Mouse (Mus musculus) midbrain, embryonic 14.5 days (tissue): ENCODE data around the gene Lrrn4. TPM values are rescaled to one million over a fixed set of nuclear protein-coding genes. Genes with fewer than 3 reads are reported as not detected.

Experiments
- ATAC-seq: fragments of 200-750 bp; cut with Nextera tagmentation; 2 replicates; pipeline ENCODE4 v1.8.0; 2017; ENCODE audit warnings: moderate number of reproducible peaks, moderate library complexity; ENCODE audit not compliant: low FRiP score, low TSS enrichment
- DNase-seq: peaks from one replicate; pipeline ENCODE4 v3.0.0-alpha.2; 2015
- H3K27ac ChIP-seq: fragments of 300-500 bp; sonication (generic); replicated peaks from 2 replicates; pipeline ENCODE4 v1.5.1; 2014; ENCODE audit warnings: mild to moderate bottlenecking, low read depth, low read length, moderate library complexity
- H3K27me3 ChIP-seq: fragments of 300-500 bp; sonication (generic); 2 replicates; pipeline ENCODE4 v1.6.1; 2014; ENCODE audit warnings: low read length, control low read depth, mixed read lengths; ENCODE audit not compliant: control insufficient read depth, insufficient read depth
- H3K36me3 ChIP-seq: fragments of 300-500 bp; sonication (generic); 2 replicates; pipeline ENCODE4 v1.6.1; 2014; ENCODE audit warnings: low read length, control low read depth; ENCODE audit not compliant: control insufficient read depth, insufficient read depth
- H3K4me1 ChIP-seq: fragments of 300-500 bp; sonication (generic); 2 replicates; pipeline ENCODE4 v1.6.1; 2014; ENCODE audit warnings: mild to moderate bottlenecking, antibody characterized with exemption, low read length, control low read depth; ENCODE audit not compliant: control insufficient read depth, insufficient read depth
- H3K4me2 ChIP-seq: fragments of 300-500 bp; sonication (generic); 2 replicates; pipeline ENCODE4 v1.6.1; 2014; ENCODE audit warnings: mild to moderate bottlenecking, low read length, moderate library complexity
- H3K4me3 ChIP-seq: fragments of 300-500 bp; sonication (generic); replicated peaks from 2 replicates; pipeline ENCODE4 v1.5.1; 2014; ENCODE audit warnings: low read depth, low read length
- H3K9ac ChIP-seq: fragments of 300-500 bp; sonication (generic); replicated peaks from 2 replicates; pipeline ENCODE4 v1.6.1; 2014; ENCODE audit warnings: mild to moderate bottlenecking, low read length, moderate library complexity
- H3K9me3 ChIP-seq: fragments of 300-500 bp; sonication (generic); 2 replicates; pipeline ENCODE4 v1.6.1; 2016; ENCODE audit warnings: low read length, control low read depth, mixed read lengths; ENCODE audit not compliant: control insufficient read depth
- WGBS: fragments of 180-500 bp; shearing (Covaris S2); extraction: QIAGEN DNeasy Blood & Tissue Kit; methylation state at CpG from one replicate; pipeline ENCODE4 v1.1.7; 2014; 5-methylcytosine and 5-hydroxymethylcytosine counted together
- polyA plus RNA-seq: library from polyadenylated mRNA; unstranded; fragments of >200 nt; fragmentation: Nextera tagmentation; extraction: Ambion mirVana; gene quantifications from 2 replicates; pipeline ENCODE4 v1.2.1, GENCODE M21; 2014

The Lrrn4 gene
- polyA plus RNA-seq, 1 experiment from 2014 or later = 0.14 TPM

DNA sequence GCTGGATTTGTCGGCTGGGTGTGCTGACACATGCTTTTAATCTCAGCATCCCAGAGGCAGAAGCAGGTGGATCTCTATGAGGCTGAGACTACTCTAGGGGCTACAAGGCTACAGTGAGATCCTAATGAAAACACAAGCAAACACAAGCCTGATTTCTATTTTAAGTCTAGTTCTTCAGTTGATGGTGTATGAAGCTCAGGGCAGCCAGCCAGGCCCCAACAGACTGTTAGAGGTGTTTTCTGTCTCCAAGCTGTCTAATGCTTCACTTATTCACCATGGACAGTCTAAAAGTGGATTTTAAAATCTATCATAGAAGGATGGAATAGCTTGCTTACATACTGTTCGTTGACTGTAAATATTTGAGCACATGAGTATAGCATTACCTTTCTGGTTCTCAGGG lies 19.2 kb downstream of the Lrrn4 start:
- H3K27me3 ChIP-seq = no peaks in the 10 kb centered on the region
- H3K4me3 ChIP-seq = no peak overlapping the region
- ATAC-seq (no peak), DNase-seq (no peak)
- H3K4me1 ChIP-seq = no peaks in the 10 kb centered on the region
- H3K36me3 ChIP-seq = peaks cover 27% of the 10 kb centered on the region
- no peak overlapping the region for H3K4me2 ChIP-seq
- WGBS = 97% methylated on average over 2 of the region's 2 CpGs
- no peak overlapping the region for H3K27ac ChIP-seq
- no peak overlapping the region for H3K9ac ChIP-seq
- H3K9me3 ChIP-seq = no peaks in the 10 kb centered on the region

DNA sequence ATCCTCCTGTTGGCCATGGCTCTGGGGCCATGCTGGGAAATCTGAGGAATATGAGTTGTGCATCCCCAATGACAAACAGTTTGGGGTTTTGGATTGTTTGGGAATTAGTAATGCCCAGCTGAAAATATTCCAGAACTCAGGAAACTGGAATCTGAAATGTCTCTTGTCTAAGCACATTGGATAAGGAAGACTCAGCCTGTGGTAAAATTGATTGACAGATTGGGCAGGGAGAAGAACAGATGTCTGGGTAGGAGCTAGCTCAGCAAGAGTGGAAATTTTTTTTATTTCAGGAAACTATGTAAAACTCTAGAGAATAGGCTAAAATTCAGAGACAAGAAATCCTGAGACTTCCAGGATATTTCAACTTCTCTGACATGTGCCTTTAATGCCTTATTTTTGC lies 20.3 kb downstream of the Lrrn4 start:
- peaks cover 22% of the 10 kb centered on the region for H3K36me3 ChIP-seq

DNA sequence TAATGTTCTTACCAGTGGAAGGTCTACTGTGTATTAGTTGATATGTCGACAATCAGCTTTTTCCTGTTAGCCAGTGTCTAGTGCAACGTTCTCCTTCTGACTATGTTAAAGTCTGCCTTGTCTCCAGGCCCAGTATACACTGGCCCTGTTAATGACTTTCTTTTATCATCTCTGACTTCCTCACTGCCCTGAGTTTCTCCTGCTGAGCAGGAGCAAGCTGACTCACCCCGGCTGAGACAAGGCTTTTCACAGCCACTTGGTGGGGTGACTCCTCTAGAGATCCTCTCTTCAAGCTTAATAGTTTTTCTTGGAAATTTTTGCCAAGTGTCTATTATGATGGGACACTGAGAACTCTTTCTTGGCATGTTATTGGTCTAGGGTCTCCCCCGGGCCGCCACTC lies 24.4 kb downstream of the Lrrn4 start:
- Histone ChIP-seq H3K36me3 (peaks cover 21% of the 10 kb centered on the region), H3K27me3 (no peaks in the 10 kb centered on the region), H3K27ac (no peak overlapping the region), H3K4me1 (no peaks in the 10 kb centered on the region), H3K4me3 (no peak overlapping the region), H3K4me2 (no peak overlapping the region), H3K9ac (no peak overlapping the region), H3K9me3 (no peaks in the 10 kb centered on the region)
- DNase-seq (no peak), ATAC-seq (no peak)
- 90% methylated on average over 5 of the region's 5 CpGs for WGBS

More for the DNA sequence above, 20.3 kb downstream of the Lrrn4 start:
- no peak for ATAC-seq
- no peak overlapping the region for H3K27ac ChIP-seq
- no peak overlapping the region for H3K4me2 ChIP-seq
- no peak overlapping the region for H3K9ac ChIP-seq
- no peak overlapping the region for H3K4me3 ChIP-seq
- H3K27me3 ChIP-seq = no peaks in the 10 kb centered on the region
- H3K4me1 ChIP-seq = no peaks in the 10 kb centered on the region
- DNase-seq = no peak
- H3K9me3 ChIP-seq = no peaks in the 10 kb centered on the region

DNA sequence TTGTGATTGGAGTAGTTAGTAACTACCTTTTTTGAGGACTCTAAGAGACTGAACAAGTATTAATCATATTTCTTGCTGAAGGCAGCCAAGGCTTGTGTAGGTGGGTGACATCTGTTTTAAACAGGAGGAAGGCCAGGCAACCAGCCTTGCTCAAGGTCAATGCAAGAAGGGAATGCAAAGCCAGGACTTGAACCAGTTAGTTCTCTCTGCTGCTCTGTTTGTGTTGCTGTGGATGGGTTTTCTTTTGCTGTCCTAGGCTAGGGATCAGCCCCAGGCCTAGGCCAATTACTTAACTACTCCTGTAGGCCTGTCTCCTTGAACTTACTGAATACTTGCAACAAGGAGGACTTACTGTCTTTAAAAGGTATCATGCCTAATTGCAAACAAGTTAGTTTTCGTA lies 27.6 kb downstream of the Lrrn4 start:
- no peak overlapping the region for H3K4me2 ChIP-seq
- peaks cover 25% of the 10 kb centered on the region for H3K36me3 ChIP-seq
- no peaks in the 10 kb centered on the region for H3K9me3 ChIP-seq
- DNase-seq (no peak), ATAC-seq (no peak)
- no peak overlapping the region for H3K27ac ChIP-seq
- no peaks in the 10 kb centered on the region for H3K27me3 ChIP-seq
- 93% methylated on average over 1 of the region's 1 CpGs for WGBS
- no peak overlapping the region for H3K4me3 ChIP-seq
- H3K9ac ChIP-seq = no peak overlapping the region
- peaks cover 5% of the 10 kb centered on the region for H3K4me1 ChIP-seq

DNA sequence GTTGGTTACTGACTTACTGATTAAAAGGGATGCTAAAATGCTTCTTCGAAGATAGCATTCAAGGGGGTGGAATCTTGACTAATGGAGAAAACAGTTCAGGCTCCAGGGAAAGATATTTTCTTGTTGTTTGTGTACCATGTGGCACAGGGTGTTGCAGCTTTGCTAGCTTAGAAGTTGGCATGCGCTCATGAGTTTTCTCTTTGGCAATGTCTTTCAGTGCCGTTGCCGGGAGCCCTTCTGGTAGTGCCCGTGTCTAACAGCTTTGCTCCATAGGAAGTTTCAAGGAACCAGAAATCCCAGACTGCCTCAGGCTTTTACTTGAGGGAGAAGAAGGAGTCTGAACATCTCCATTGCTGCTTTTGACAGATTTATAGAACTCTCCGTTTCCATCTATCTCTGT lies 31.6 kb downstream of the Lrrn4 start:
- peaks cover 20% of the 10 kb centered on the region for H3K36me3 ChIP-seq
- H3K27ac ChIP-seq = no peak overlapping the region
- no peak overlapping the region for H3K4me2 ChIP-seq
- H3K9me3 ChIP-seq = no peaks in the 10 kb centered on the region
- peaks cover 15% of the 10 kb centered on the region for H3K4me1 ChIP-seq
- ATAC-seq = no peak
- H3K9ac ChIP-seq = no peak overlapping the region
- no peaks in the 10 kb centered on the region for H3K27me3 ChIP-seq
- DNase-seq = no peak
- 95% methylated on average over 6 of the region's 6 CpGs for WGBS
- no peak overlapping the region for H3K4me3 ChIP-seq

DNA sequence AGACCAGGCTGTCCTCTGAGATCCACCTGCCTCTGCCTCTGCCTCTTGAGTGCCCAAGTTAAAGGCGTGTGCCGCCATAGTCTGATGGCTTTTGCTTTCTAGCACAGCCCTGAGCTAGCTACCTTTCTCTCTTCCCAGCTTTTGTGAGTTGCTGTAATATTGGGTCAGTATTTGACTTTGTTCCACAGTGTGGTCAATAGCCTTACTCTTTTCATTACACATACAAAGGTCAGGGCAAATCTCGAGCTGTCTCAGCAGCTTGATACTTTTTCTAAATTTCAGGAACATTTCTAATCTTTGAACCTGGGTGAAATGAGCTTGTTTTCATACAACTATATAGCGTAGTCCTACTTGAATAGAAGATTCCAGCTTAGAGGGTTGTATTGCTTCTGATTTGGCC lies 32.3 kb downstream of the Lrrn4 start:
- no peak for DNase-seq
- Histone ChIP-seq H3K9me3 (no peaks in the 10 kb centered on the region), H3K27ac (no peak overlapping the region), H3K4me3 (no peak overlapping the region), H3K27me3 (no peaks in the 10 kb centered on the region), H3K36me3 (peaks cover 19% of the 10 kb centered on the region), H3K4me2 (peak overlapping the region; percentile 81), H3K4me1 (peaks cover 15% of the 10 kb centered on the region), H3K9ac (no peak overlapping the region)
- 92% methylated on average over 4 of the region's 4 CpGs for WGBS
- no peak for ATAC-seq

DNA sequence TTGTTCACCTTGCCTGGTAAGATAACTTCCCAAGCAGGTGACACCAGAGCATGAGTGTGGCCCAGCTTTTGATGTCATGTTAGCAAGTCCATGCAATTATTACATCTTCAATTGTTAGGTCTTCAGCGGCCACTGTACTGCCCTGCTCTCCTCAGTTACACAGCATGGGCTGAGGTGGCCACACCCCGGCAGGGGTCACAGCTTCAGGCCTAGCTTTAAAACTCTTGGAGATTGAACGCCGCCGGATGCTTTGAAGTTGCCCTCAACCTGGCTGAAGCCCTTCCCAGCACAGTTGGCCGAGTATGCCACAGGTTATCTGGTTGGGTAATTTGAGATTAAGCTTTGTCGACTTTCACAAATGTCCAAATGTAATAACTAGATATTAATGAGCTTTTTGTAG lies 33.1 kb downstream of the Lrrn4 start:
- DNase-seq = peak; percentile 2
- ATAC-seq = no peak

DNA sequence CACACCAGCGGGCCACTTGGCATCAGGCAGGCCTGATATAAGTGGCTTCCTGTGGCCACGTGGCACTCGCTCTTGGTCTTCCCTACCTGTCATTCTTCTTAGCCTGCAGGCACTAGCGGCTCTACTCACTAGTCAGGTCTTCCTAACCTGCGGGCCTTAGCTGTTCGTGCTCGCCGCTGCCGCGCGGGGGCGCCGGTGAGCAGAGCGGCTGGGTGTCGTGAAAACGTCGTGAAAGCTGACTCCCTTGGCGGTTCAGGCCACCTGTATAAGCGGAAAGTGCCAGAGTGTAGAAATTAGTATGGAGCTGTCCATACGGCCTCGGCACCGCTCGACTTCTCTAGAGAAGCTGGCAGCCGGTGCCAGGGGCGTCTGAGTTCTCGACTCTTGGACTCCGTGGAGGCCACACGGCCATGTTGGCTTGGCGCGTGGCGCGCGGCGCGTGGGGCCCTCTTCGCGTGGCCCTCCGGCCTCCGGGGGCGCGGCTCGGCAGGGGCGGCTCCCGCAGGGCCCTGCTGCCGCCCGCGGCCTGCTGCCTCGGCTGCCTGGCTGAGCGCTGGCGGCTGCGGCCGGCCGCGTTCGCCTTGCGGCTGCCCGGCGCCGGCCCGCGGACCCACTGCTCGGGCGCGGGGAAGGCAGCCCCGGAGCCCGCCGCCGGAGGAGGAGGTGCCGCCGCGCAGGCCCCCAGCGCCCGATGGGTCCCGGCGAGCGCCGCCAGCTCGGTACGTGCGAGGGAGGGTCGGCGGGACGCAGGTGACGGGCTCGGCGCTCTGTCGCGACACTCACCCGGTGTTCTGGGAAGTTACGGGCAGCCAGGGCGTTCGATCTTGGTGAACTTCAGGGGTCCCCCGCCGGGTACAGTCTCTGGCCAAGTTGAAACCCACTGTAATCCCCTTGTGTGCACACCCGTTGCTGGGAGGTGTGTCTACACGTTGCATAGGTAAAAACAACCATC lies 34.0 kb downstream of the Lrrn4 start, which contains the start of gene Crls1:
Gene Crls1, plus strand, starts transcription at position 260 of the 952 bp plus-strand sequence.
- H3K27me3 ChIP-seq = no peaks in the 10 kb centered on the region
- H3K27ac ChIP-seq = peak within 1 kb of the TSS; percentile 84
- DNase-seq = peak; percentile 96
- H3K4me3 ChIP-seq = peak within 1 kb of the TSS; percentile 80
- H3K4me2 ChIP-seq = peak within 1 kb of the TSS; percentile 81
- H3K4me1 ChIP-seq = peaks cover 15% of the 10 kb centered on the region
- H3K36me3 ChIP-seq = peaks cover 11% of the 10 kb centered on the region
- under 1% methylated on average over 93 of the region's 96 CpGs for WGBS
- H3K9ac ChIP-seq = peak within 1 kb of the TSS; percentile 85
- H3K9me3 ChIP-seq = no peaks in the 10 kb centered on the region
- ATAC-seq = peak; percentile 91

More for the DNA sequence above, 33.1 kb downstream of the Lrrn4 start:
- Histone ChIP-seq H3K36me3 (peaks cover 13% of the 10 kb centered on the region), H3K9ac (peak overlapping the region; percentile 85), H3K4me2 (peak overlapping the region; percentile 81), H3K4me1 (peaks cover 15% of the 10 kb centered on the region), H3K9me3 (no peaks in the 10 kb centered on the region), H3K4me3 (peak overlapping the region; percentile 80), H3K27me3 (no peaks in the 10 kb centered on the region), H3K27ac (no peak overlapping the region)
- 42% methylated on average over 7 of the region's 7 CpGs for WGBS

DNA sequence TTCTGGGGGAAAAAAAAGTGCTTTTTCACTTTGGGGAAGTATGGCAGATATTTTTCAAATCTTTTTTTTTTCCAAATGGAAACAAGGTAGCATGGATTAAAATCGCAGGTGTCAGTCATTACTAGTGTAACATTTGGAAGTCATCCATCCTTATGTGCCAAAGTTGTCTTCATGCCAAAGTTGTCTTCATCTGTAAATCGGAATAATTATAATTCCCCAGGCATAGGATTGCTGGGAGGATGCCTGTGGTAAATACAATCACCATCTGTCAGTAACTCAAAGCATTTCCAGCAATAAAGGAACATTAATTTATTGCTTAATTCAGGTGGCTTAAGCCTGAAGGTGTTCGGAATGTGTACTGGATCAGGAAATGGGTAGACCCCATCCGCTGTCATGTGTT lies 39.6 kb downstream of the Lrrn4 start:
- WGBS = 92% methylated on average over 4 of the region's 4 CpGs
- 0 out of 2 replicates have a peak, but pooled peaks cover 3% of the 10 kb centered on the region for H3K36me3 ChIP-seq
- ATAC-seq (no peak), DNase-seq (no peak)
- H3K9ac ChIP-seq = no peak overlapping the region
- H3K27me3 ChIP-seq = no peaks in the 10 kb centered on the region
- H3K4me3 ChIP-seq = no peak overlapping the region
- no peak overlapping the region for H3K4me2 ChIP-seq
- H3K4me1 ChIP-seq = no peaks in the 10 kb centered on the region
- no peaks in the 10 kb centered on the region for H3K9me3 ChIP-seq
- H3K27ac ChIP-seq = no peak overlapping the region
